Mouse (Mus musculus): ENCODE data around the gene Sh2d4b. TPM values are rescaled to one million over a fixed set of nuclear protein-coding genes. Genes with fewer than 3 reads are reported as not detected.

Gene Sh2d4b
- polyA plus RNA-seq, 1 experiment from 2014 or later = 1.9 TPM

DNA sequence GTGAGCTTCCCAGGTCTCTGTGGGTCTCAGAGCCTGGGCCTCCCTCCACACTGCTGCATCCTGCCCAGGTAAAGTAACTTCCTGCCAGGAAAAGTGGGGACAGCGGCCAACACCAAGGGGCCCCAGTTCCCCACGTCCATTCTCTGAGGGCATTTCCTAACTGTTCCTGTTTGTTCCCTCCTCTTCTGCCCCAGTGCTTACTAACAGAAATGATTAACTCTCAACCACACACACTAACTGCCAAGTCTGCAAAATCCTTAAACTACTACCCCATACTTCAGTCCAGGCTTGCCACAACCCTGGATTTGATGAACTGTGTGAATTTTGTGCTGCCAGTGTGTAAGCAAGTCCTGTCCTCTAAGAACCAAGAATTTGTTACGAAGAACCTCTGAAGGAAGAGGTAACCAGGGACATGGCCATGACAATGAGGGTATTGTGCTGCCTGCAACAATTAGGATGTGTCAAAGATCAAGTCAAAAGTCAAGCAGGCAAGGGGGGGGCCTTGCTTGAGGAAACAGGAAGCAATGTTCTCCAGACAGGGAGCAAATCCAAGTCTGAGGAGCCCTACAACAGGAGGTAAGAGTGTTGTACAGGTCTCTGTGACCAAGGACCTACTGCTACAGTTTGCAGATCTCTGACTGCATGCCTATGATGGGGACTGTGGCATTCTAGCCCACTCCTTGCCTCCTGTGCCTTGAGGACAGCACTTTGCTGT, 38.2 kb upstream of the Sh2d4b start:
- no peaks in the 10 kb centered on the region for H3K9me3 ChIP-seq (ENCODE audit: control insufficient read depth, low read length)
- no peak overlapping the region for H3K4me3 ChIP-seq (ENCODE audit: low read depth, low read length)
- no peak for DNase-seq (ENCODE audit: low spot score)
- no peak overlapping the region for H3K4me2 ChIP-seq (ENCODE audit: low read depth, low read length)
- WGBS = 35% methylated on average over 3 of the region's 3 CpGs
- no peaks in the 10 kb centered on the region for H3K36me3 ChIP-seq (ENCODE audit: control insufficient read depth, insufficient read depth, low read length)
- ATAC-seq (ENCODE audit: low read depth) = no peak
- no peaks in the 10 kb centered on the region for H3K27me3 ChIP-seq (replicated peaks; ENCODE audit: control insufficient read depth, insufficient read depth, low read length)
- no peak overlapping the region for H3K27ac ChIP-seq (replicated peaks; ENCODE audit: low read depth, low read length)
- peaks cover 19% of the 10 kb centered on the region; the same call in 1 of the 2 replicates for H3K4me1 ChIP-seq (ENCODE audit: control insufficient read depth, insufficient read depth, low read length)
- no peak overlapping the region for H3K9ac ChIP-seq (ENCODE audit: low read depth, low read length)

DNA sequence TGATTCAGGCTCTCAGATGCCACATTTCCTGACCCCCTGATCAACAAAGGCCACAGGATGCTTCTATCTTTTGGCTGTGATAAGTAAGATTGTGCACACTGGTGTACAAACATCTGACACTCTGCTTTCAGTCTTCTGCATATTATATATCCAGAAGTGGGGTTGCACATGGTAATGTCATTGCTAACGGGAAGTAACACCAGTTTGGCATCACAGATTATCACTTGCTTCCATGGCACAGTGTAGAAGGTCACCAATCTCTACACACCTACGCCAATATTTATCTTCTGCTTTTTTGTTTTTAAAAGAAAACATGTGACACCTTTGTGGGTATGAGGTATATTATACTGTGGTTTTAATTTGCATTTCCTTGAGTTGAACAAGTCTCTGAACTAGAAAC, 36.9 kb upstream of the Sh2d4b start:
- Histone ChIP-seq H3K36me3 (ENCODE audit: control insufficient read depth, insufficient read depth, low read length) (no peaks in the 10 kb centered on the region), H3K27ac (replicated peaks; ENCODE audit: low read depth, low read length) (no peak overlapping the region), H3K27me3 (replicated peaks; ENCODE audit: control insufficient read depth, insufficient read depth, low read length) (no peaks in the 10 kb centered on the region), H3K4me1 (ENCODE audit: control insufficient read depth, insufficient read depth, low read length) (peaks cover 19% of the 10 kb centered on the region; the same call in 1 of the 2 replicates), H3K4me3 (ENCODE audit: low read depth, low read length) (no peak overlapping the region), H3K9me3 (ENCODE audit: control insufficient read depth, low read length) (no peaks in the 10 kb centered on the region), H3K9ac (ENCODE audit: low read depth, low read length) (no peak overlapping the region), H3K4me2 (ENCODE audit: low read depth, low read length) (no peak overlapping the region)
- ATAC-seq (ENCODE audit: low read depth) = no peak
- 86% methylated on average over 2 of the region's 2 CpGs for WGBS
- no peak for DNase-seq (ENCODE audit: low spot score)

DNA sequence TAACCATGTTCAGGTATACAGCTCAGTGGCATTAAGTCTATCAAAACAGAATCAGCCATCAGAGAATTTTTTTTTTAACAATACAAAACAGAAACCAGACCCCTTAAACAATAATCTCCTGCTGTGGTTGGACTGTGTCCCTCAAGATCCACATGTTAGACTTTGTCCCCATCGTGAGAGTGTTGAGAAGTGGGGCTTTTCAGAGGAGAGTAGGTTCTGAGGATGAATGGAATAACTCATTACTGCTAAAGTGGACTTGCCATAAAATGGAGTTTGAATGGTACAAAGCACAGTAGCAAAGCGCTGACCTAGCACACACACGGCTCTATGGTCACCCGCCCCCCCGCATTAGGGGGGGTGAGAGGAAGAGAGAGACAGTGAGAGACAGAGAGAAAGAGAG, 35.8 kb upstream of the Sh2d4b start:
- WGBS = 72% methylated on average over 5 of the region's 5 CpGs
- no peak for ATAC-seq (ENCODE audit: low read depth)
- no peak overlapping the region for H3K4me2 ChIP-seq (ENCODE audit: low read depth, low read length)
- 0 out of 2 replicates have a peak overlapping the region, but pooled peaks have one; percentile 1 for H3K27ac ChIP-seq (replicated peaks; ENCODE audit: low read depth, low read length)
- no peaks in the 10 kb centered on the region for H3K9me3 ChIP-seq (ENCODE audit: control insufficient read depth, low read length)
- no peak for DNase-seq (ENCODE audit: low spot score)
- no peak overlapping the region for H3K9ac ChIP-seq (ENCODE audit: low read depth, low read length)
- peaks cover 25% of the 10 kb centered on the region; the same call in 1 of the 2 replicates for H3K4me1 ChIP-seq (ENCODE audit: control insufficient read depth, insufficient read depth, low read length)
- H3K36me3 ChIP-seq (ENCODE audit: control insufficient read depth, insufficient read depth, low read length) = no peaks in the 10 kb centered on the region
- H3K27me3 ChIP-seq (replicated peaks; ENCODE audit: control insufficient read depth, insufficient read depth, low read length) = no peaks in the 10 kb centered on the region
- no peak overlapping the region for H3K4me3 ChIP-seq (ENCODE audit: low read depth, low read length)

DNA sequence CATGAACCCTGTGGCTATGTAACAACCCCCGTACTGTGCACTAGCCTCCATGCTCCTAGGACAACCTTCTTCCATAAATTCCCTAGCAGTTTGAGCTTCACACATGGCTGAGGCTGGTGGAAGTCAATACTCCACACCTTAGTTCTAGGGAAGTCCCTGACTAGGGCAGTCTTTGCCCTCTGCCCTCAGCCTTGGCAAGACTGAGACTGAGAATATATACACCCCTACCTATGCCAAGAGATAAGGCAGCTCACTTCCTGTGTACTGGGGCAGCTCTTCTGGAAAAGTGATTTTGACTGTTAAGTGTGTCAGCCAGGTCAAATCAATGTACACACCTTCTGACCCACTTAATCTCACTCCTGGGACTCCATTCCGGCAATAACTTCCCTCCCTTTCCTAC, 34.0 kb upstream of the Sh2d4b start:
- no peak overlapping the region for H3K4me3 ChIP-seq (ENCODE audit: low read depth, low read length)
- peaks cover 11% of the 10 kb centered on the region; the same call in 1 of the 2 replicates for H3K36me3 ChIP-seq (ENCODE audit: control insufficient read depth, insufficient read depth, low read length)
- no peak for DNase-seq (ENCODE audit: low spot score)
- no peaks in the 10 kb centered on the region for H3K9me3 ChIP-seq (ENCODE audit: control insufficient read depth, low read length)
- ATAC-seq (ENCODE audit: low read depth) = no peak
- no peak overlapping the region for H3K4me2 ChIP-seq (ENCODE audit: low read depth, low read length)
- peaks cover 25% of the 10 kb centered on the region; the same call in 1 of the 2 replicates for H3K4me1 ChIP-seq (ENCODE audit: control insufficient read depth, insufficient read depth, low read length)
- H3K27me3 ChIP-seq (replicated peaks; ENCODE audit: control insufficient read depth, insufficient read depth, low read length) = no peaks in the 10 kb centered on the region
- 70% methylated on average over 2 of the region's 2 CpGs for WGBS
- H3K27ac ChIP-seq (replicated peaks; ENCODE audit: low read depth, low read length) = no peak overlapping the region
- H3K9ac ChIP-seq (ENCODE audit: low read depth, low read length) = no peak overlapping the region

DNA sequence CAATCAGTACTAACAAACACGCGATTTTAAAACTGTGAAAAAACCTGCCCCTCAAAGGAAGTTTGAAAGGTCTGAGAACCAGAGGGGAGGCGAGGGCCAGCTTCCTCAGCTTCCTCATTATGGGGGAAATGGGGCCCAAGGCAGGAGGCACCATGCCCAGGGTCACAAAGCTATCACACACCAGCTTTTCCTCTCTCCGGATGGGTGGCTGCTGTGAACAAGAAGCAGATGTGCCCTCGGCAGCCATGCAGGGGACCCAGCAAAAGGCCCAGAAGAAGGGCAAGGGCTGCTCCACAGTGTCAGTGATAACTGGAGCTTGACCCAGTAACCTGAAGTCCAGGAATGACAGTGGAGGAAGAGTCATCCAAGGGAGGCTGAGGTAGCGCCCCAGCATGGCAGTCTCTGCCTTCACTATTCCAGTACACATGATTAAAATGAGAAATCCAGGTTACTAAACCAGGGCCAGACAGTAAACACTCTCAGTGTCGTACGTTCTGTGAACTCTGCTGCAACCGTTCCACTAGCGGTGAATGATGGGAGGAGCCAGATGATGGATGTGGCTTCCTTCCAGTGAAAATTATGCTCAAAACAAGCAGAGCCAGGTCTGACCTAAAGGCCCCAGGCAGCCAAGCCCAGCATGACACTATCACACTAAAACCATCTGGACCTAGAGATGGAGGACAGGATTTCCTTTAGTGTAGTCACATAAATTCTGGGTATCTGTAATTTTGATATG, 31.5 kb upstream of the Sh2d4b start:
- H3K4me1 ChIP-seq (ENCODE audit: control insufficient read depth, insufficient read depth, low read length) = peaks cover 13% of the 10 kb centered on the region; the same call in 1 of the 2 replicates
- H3K27me3 ChIP-seq (replicated peaks; ENCODE audit: control insufficient read depth, insufficient read depth, low read length) = no peaks in the 10 kb centered on the region
- ATAC-seq (ENCODE audit: low read depth) (no peak), DNase-seq (ENCODE audit: low spot score) (peak; percentile 35)
- H3K36me3 ChIP-seq (ENCODE audit: control insufficient read depth, insufficient read depth, low read length) = peaks cover 15% of the 10 kb centered on the region; the same call in 1 of the 2 replicates
- H3K4me3 ChIP-seq (ENCODE audit: low read depth, low read length) = no peak overlapping the region
- H3K9ac ChIP-seq (ENCODE audit: low read depth, low read length) = 0 out of 2 replicates have a peak overlapping the region, but pooled peaks have one; percentile 14
- WGBS = 46% methylated on average over 10 of the region's 10 CpGs
- H3K27ac ChIP-seq (replicated peaks; ENCODE audit: low read depth, low read length) = no peak overlapping the region
- no peaks in the 10 kb centered on the region for H3K9me3 ChIP-seq (ENCODE audit: control insufficient read depth, low read length)
- H3K4me2 ChIP-seq (ENCODE audit: low read depth, low read length) = no peak overlapping the region

DNA sequence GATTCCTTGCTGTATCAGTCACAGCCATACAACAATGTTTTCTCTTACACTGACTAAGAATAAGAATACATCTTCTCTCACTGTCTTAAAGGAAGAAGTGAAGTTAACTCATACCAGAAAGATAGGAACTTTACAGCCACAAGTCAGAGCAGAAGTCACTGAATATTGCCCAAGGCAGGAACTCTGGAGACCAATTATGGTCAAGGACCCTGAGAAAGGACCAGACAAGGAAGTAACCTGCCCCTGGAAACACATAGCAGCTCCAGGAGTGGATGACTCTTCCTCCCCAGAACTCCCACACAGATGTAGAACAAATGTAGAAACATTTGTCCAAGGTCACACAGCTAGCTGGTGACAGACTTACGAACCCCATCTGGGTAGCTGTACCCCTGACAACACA, 28.2 kb upstream of the Sh2d4b start:
- peaks cover 6% of the 10 kb centered on the region; the same call in 1 of the 2 replicates for H3K4me1 ChIP-seq (ENCODE audit: control insufficient read depth, insufficient read depth, low read length)
- no peak overlapping the region for H3K9ac ChIP-seq (ENCODE audit: low read depth, low read length)
- H3K27me3 ChIP-seq (replicated peaks; ENCODE audit: control insufficient read depth, insufficient read depth, low read length) = no peaks in the 10 kb centered on the region
- WGBS = 89% methylated on average over 1 of the region's 1 CpGs
- no peak for ATAC-seq (ENCODE audit: low read depth)
- H3K4me2 ChIP-seq (ENCODE audit: low read depth, low read length) = no peak overlapping the region
- H3K36me3 ChIP-seq (ENCODE audit: control insufficient read depth, insufficient read depth, low read length) = peaks cover 20% of the 10 kb centered on the region
- no peak for DNase-seq (ENCODE audit: low spot score)
- no peak overlapping the region for H3K27ac ChIP-seq (replicated peaks; ENCODE audit: low read depth, low read length)
- no peaks in the 10 kb centered on the region for H3K9me3 ChIP-seq (ENCODE audit: control insufficient read depth, low read length)
- no peak overlapping the region for H3K4me3 ChIP-seq (ENCODE audit: low read depth, low read length)

DNA sequence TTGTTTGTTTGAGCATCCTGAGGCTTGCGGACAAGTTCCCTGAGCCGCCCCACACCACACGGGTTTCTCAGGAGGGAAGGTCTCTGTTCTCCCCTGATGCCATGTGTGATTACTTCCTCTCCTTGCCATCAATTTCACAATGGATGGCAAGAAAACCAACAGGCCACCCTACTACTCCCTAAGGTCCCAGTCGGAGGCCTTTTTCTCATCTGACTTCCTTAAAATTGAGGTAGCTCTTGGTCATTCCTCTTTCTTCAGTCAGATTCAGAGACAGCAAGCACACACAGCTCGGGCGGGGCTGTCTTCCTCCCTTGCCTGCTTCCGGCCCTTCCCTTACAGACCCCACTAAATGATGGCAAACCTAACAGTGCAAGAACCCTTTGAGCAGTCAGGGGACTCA, 26.5 kb upstream of the Sh2d4b start:
- Histone ChIP-seq H3K27ac (replicated peaks; ENCODE audit: low read depth, low read length) (no peak overlapping the region), H3K4me1 (ENCODE audit: control insufficient read depth, insufficient read depth, low read length) (peaks cover 5% of the 10 kb centered on the region; the same call in 1 of the 2 replicates), H3K36me3 (ENCODE audit: control insufficient read depth, insufficient read depth, low read length) (peaks cover 34% of the 10 kb centered on the region), H3K9ac (ENCODE audit: low read depth, low read length) (no peak overlapping the region), H3K27me3 (replicated peaks; ENCODE audit: control insufficient read depth, insufficient read depth, low read length) (no peaks in the 10 kb centered on the region), H3K4me2 (ENCODE audit: low read depth, low read length) (no peak overlapping the region), H3K9me3 (ENCODE audit: control insufficient read depth, low read length) (no peaks in the 10 kb centered on the region), H3K4me3 (ENCODE audit: low read depth, low read length) (no peak overlapping the region)
- no peak for ATAC-seq (ENCODE audit: low read depth)
- no peak for DNase-seq (ENCODE audit: low spot score)
- WGBS = 87% methylated on average over 7 of the region's 7 CpGs

DNA sequence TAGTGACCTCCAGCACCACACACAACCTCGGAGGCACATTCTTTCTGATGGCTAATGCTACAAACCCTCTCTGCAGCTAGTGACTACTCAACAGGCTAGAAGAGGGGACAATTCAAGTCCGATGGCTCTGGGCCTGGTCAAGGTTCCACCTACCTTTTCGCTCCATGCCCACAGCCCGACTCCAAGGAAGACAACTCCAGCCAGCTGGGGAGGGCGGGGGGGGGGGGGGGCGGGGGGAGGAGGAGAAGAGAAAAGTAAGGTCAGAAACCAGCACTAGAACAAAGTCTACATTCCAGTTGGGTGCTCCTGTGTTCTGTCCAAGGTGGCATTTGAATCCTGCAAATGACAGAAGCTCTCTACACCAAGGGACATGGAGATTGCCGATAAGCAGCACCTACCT, 25.4 kb upstream of the Sh2d4b start:
- Histone ChIP-seq H3K36me3 (ENCODE audit: control insufficient read depth, insufficient read depth, low read length) (peaks cover 38% of the 10 kb centered on the region), H3K4me1 (ENCODE audit: control insufficient read depth, insufficient read depth, low read length) (no peaks in the 10 kb centered on the region), H3K4me2 (ENCODE audit: low read depth, low read length) (no peak overlapping the region), H3K9ac (ENCODE audit: low read depth, low read length) (no peak overlapping the region), H3K9me3 (ENCODE audit: control insufficient read depth, low read length) (no peaks in the 10 kb centered on the region), H3K4me3 (ENCODE audit: low read depth, low read length) (no peak overlapping the region), H3K27ac (replicated peaks; ENCODE audit: low read depth, low read length) (no peak overlapping the region), H3K27me3 (replicated peaks; ENCODE audit: control insufficient read depth, insufficient read depth, low read length) (no peaks in the 10 kb centered on the region)
- 61% methylated on average over 5 of the region's 7 CpGs for WGBS
- DNase-seq (ENCODE audit: low spot score) = no peak
- ATAC-seq (ENCODE audit: low read depth) = no peak

All from embryonic facial prominence, embryonic 14.5 days (tissue).